Mouse (Mus musculus) C2C12 (cell line): ENCODE measurements around the gene Galntl5.

Experiments
- CEBPB ChIP-seq: IDR thresholded peaks from one replicate; pipeline ENCODE4 v1.6.1; 2011; ENCODE audit warnings: low read depth, mild to moderate bottlenecking, control low read depth, moderate library complexity
- CTCF ChIP-seq: IDR thresholded peaks from one replicate; pipeline ENCODE4 v1.5.1; 2011; ENCODE audit not compliant: control insufficient read depth, insufficient read depth, insufficient read length
- FOSL1 ChIP-seq: IDR thresholded peaks from one replicate; pipeline ENCODE4 v1.8.0; 2011; ENCODE audit warnings: mild to moderate bottlenecking, low read length; ENCODE audit not compliant: poor library complexity, insufficient read depth, severe bottlenecking
- MAX ChIP-seq: IDR thresholded peaks from one replicate; pipeline ENCODE4 v1.6.1; 2011; ENCODE audit warnings: mild to moderate bottlenecking, control low read depth
- USF1 ChIP-seq: IDR thresholded peaks from one replicate; pipeline ENCODE4 v1.6.1; 2011; ENCODE audit warnings: low read depth, mild to moderate bottlenecking, control low read depth, moderate library complexity

DNA sequence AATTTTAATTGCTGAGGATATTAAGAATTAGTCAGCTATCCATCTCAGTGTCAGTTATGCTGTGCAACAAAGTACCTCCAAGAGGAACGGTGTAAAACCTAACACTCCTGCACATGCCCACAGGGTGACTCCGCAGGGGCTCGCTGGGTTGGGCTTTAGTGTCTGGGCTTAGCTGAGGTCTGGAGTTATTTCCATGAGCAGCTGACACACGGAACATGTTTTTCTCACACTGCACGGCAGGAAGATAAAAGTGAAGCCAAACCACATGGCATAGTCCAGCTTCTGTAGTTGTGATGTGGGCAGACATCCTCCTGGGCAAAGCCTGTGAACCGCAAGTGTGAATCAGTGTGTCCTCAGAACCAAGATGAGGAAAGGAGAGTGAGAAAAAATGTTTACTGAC lies 33.7 kb downstream of the Galntl5 start:
- no peak for TF ChIP-seq CTCF
- TF ChIP-seq FOSL1, result no peak
- TF ChIP-seq CEBPB, result no peak
- TF ChIP-seq USF1, result no peak
- TF ChIP-seq MAX, result peak; percentile 41
